Mouse (Mus musculus): ENCODE results near the gene Zbtb24. TPM values are rescaled to one million over a fixed set of nuclear protein-coding genes. Genes with fewer than 3 reads are reported as not detected.

The Zbtb24 gene
- total and polyA plus RNA-seq, 2 experiments from 2014 or later = 7.7 to 11.6 TPM

DNA sequence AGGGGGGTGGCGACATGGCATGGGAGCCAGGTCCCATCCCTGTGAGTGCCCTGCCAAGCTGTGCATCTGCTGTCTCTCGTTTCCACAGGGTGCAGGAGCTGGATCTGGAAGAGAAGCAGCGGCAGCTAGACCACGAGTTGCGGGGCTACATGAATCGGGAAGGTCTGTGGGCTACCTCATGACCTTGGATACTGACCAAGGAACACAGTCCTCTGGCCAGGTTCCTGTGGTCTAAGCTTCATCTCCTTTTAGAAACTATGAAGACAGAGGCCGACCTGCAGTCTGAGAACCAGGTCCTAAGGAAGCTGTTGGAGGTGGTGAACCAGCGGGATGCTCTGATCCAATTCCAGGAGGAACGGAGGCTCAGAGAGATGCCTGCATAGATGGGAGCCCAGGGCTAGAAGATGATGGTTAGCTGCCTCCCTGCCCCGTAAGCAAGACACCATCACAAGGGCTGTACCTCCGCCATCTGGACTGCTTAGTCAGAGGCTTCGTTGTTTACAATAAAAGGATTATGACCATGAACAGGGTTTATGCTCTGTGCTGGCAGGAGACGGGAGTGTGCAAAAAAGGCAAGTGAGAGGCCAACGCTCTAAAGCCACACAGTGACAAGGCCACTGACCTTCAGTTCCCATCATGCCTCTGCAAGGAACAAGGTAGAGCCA is 36.5 kb downstream of the Zbtb24 start:
- H3K4me1 ChIP-seq (ENCODE audit: control insufficient read depth, insufficient read depth) = peaks cover 15% of the 10 kb centered on the region
- 86% methylated on average over 14 of the region's 14 CpGs for WGBS
- no peak overlapping the region for H3K27ac ChIP-seq (ENCODE audit: low read depth)
- no peak overlapping the region for H3K4me2 ChIP-seq (ENCODE audit: low read depth, low read length)
- H3K9me3 ChIP-seq (replicated peaks; ENCODE audit: control insufficient read depth, low read length) = no peaks in the 10 kb centered on the region
- peaks cover 63% of the 10 kb centered on the region for H3K36me3 ChIP-seq (replicated peaks; ENCODE audit: control insufficient read depth, insufficient read depth, low read length)
- DNase-seq (ENCODE audit: low spot score) (no peak), ATAC-seq (ENCODE audit: insufficient read depth, low read depth) (no peak)
- H3K9ac ChIP-seq (replicated peaks; ENCODE audit: low read depth, low read length) = no peak overlapping the region
- H3K4me3 ChIP-seq (ENCODE audit: low read depth, low read length) = no peak overlapping the region
- no peaks in the 10 kb centered on the region for H3K27me3 ChIP-seq (ENCODE audit: control insufficient read depth, insufficient read depth, low read length)
- no peak for TF ChIP-seq EP300 (IDR thresholded peaks at IDR 0.05; ENCODE audit: low read depth)
- TF ChIP-seq CTCF (IDR thresholded peaks at IDR 0.05; ENCODE audit: low read depth) = no peak

DNA sequence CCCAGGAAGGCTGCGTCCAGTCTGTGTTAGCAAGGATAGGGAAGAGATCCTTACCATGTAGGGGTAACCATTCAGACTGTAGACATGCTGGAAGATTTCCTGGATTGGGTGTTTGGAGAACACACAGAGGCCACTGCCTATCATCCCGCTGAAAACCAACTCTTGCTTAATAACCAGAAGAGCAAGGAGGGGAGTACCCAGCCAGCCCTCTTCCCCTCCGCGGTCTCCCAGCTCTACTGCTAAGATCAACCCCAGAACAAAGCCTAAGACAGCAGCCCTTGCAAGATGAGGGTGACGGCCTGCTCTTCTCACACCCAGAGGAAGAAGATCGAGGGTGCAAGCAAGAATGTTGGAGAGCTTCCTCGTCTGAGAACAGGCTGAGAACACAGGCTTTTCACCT is 38.7 kb downstream of the Zbtb24 start:
- Histone ChIP-seq H3K4me1 (ENCODE audit: control insufficient read depth, insufficient read depth) (peaks cover 15% of the 10 kb centered on the region), H3K9ac (replicated peaks; ENCODE audit: low read depth, low read length) (peak overlapping the region; percentile 85), H3K9me3 (replicated peaks; ENCODE audit: control insufficient read depth, low read length) (no peaks in the 10 kb centered on the region), H3K27ac (ENCODE audit: low read depth) (no peak overlapping the region), H3K4me2 (ENCODE audit: low read depth, low read length) (peak overlapping the region; percentile 95), H3K4me3 (ENCODE audit: low read depth, low read length) (peak overlapping the region; percentile 84), H3K36me3 (replicated peaks; ENCODE audit: control insufficient read depth, insufficient read depth, low read length) (peaks cover 44% of the 10 kb centered on the region), H3K27me3 (ENCODE audit: control insufficient read depth, insufficient read depth, low read length) (no peaks in the 10 kb centered on the region)
- ATAC-seq (ENCODE audit: insufficient read depth, low read depth) = no peak
- DNase-seq (ENCODE audit: low spot score) = no peak
- WGBS = 36% methylated on average over 7 of the region's 7 CpGs
- TF ChIP-seq EP300 (IDR thresholded peaks at IDR 0.05; ENCODE audit: low read depth) (no peak), CTCF (IDR thresholded peaks at IDR 0.05; ENCODE audit: low read depth) (no peak)

DNA sequence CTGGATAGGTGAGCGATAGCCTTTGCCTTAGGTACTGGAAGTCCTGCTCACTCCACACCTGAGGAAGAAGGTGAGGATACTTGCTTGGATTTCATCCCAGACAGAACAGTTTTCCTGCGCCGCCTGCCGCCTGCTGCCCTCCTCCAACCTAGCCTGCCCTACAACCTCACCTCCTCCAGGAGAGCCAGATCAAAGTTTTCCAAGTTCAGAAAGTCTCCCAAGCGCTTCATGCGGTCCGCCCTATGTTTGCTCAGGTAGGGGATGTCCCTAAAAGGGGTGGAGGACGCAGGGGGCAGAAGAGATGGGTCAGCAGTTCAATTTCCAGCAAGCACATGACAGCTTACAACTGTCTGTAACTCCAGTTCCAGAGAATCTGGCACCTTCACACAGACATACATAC is 39.1 kb downstream of the Zbtb24 start:
- DNase-seq (ENCODE audit: low spot score) = no peak
- Histone ChIP-seq H3K9me3 (replicated peaks; ENCODE audit: control insufficient read depth, low read length) (no peaks in the 10 kb centered on the region), H3K9ac (replicated peaks; ENCODE audit: low read depth, low read length) (peak overlapping the region; percentile 85), H3K36me3 (replicated peaks; ENCODE audit: control insufficient read depth, insufficient read depth, low read length) (peaks cover 40% of the 10 kb centered on the region), H3K27ac (ENCODE audit: low read depth) (peak overlapping the region; percentile 86), H3K27me3 (ENCODE audit: control insufficient read depth, insufficient read depth, low read length) (no peaks in the 10 kb centered on the region), H3K4me2 (ENCODE audit: low read depth, low read length) (peak overlapping the region; percentile 95), H3K4me3 (ENCODE audit: low read depth, low read length) (peak overlapping the region; percentile 84), H3K4me1 (ENCODE audit: control insufficient read depth, insufficient read depth) (peaks cover 15% of the 10 kb centered on the region)
- TF ChIP-seq EP300 (IDR thresholded peaks at IDR 0.05; ENCODE audit: low read depth) = no peak
- TF ChIP-seq CTCF (IDR thresholded peaks at IDR 0.05; ENCODE audit: low read depth) = no peak
- no peak for ATAC-seq (ENCODE audit: insufficient read depth, low read depth)
- 18% methylated on average over 8 of the region's 8 CpGs for whole genome bisulfite sequencing

DNA sequence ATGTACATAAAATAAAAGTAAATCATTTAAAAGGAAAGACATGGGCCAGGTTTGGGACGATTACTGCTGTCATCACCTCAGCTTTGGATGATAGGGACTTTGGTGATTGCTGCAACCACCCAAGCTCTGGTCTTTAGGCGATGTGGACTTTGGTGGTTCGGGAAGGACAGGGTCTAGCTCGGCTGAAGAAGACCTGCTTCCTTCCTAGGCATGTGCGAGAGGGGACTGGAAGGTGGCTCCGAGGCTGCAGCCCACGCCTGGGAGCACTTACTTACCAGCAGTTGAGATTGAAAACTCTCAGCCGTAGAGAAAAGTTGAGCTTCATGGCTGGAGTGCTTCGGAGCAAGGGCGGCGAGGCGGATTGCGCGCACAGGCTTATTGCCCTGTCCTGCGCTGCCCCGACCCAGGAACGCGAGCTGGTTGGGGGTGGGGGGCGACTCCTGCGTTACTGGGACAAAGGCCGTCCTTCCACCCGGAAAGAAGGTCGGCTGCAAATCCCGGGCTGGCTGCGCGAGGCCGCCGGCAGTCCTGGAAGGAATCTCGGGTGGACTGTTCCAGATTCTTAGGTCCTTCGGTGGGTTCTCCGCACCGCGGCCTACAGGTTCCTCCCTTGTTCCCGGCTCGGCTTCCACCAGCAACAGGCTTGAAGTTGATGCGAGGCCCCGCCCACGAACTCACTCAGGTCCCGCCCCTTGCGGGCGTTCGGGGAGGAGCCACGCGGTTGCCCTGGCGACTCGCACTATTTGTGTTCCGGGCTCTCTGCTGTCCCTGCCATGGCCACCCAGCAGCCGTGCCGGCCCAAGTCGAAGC is 39.7 kb downstream of the Zbtb24 start, which contains the start of the genes Smpd2 and Ppil6:
Smpd2 (minus strand) TSS at position 662 of the 810 bp plus-strand sequence.
Ppil6 (plus strand) TSS at position 732 of the 810 bp plus-strand sequence.
- Histone ChIP-seq H3K9ac (replicated peaks; ENCODE audit: low read depth, low read length) (peak within 1 kb of the TSS; percentile 85), H3K27ac (ENCODE audit: low read depth) (peak within 1 kb of the TSS; percentile 86), H3K27me3 (ENCODE audit: control insufficient read depth, insufficient read depth, low read length) (no peaks in the 10 kb centered on the region), H3K9me3 (replicated peaks; ENCODE audit: control insufficient read depth, low read length) (no peaks in the 10 kb centered on the region), H3K4me3 (ENCODE audit: low read depth, low read length) (peak within 1 kb of the TSS; percentile 84), H3K4me2 (ENCODE audit: low read depth, low read length) (peak within 1 kb of the TSS; percentile 95), H3K36me3 (replicated peaks; ENCODE audit: control insufficient read depth, insufficient read depth, low read length) (peaks cover 34% of the 10 kb centered on the region), H3K4me1 (ENCODE audit: control insufficient read depth, insufficient read depth) (peaks cover 15% of the 10 kb centered on the region)
- under 1% methylated on average over 48 of the region's 50 CpGs for WGBS
- 0 out of 2 replicates have a peak, but pooled peaks have one; percentile 2 for TF ChIP-seq CTCF (IDR thresholded peaks at IDR 0.05; ENCODE audit: low read depth)
- TF ChIP-seq EP300 (IDR thresholded peaks at IDR 0.05; ENCODE audit: low read depth) = no peak; the same call in 1 of the 2 replicates
- DNase-seq (ENCODE audit: low spot score) (peak; percentile 95), ATAC-seq (ENCODE audit: insufficient read depth, low read depth) (peak; percentile 96)

DNA sequence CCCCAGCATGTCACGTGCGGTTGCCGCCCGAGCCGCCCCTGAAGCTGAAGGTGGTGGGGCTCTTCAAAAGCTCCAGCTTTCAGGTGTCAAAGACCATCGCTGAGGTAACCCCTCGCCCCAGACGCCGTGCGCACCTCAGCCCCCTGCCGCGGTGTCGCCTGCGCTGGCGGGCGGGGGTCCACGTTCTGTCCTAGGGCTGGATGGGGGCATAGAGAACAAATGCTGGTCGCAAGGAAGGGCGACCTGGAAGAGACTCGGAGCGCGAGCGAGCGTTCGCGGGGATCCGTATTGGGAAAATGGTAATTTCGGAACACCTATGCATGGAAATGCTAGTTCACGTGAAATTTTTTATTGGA is 40.3 kb downstream of the Zbtb24 start:
- H3K27ac ChIP-seq (ENCODE audit: low read depth) = peak overlapping the region; percentile 27; the same call in 1 of the 2 replicates
- peaks cover 28% of the 10 kb centered on the region for H3K36me3 ChIP-seq (replicated peaks; ENCODE audit: control insufficient read depth, insufficient read depth, low read length)
- H3K4me2 ChIP-seq (ENCODE audit: low read depth, low read length) = peak overlapping the region; percentile 95
- peaks cover 15% of the 10 kb centered on the region for H3K4me1 ChIP-seq (ENCODE audit: control insufficient read depth, insufficient read depth)
- no peak for DNase-seq (ENCODE audit: low spot score)
- TF ChIP-seq CTCF (IDR thresholded peaks at IDR 0.05; ENCODE audit: low read depth) (no peak), EP300 (IDR thresholded peaks at IDR 0.05; ENCODE audit: low read depth) (no peak)
- peak overlapping the region; percentile 85 for H3K9ac ChIP-seq (replicated peaks; ENCODE audit: low read depth, low read length)
- H3K9me3 ChIP-seq (replicated peaks; ENCODE audit: control insufficient read depth, low read length) = no peaks in the 10 kb centered on the region
- no peak; the same call in 1 of the 2 replicates for ATAC-seq (ENCODE audit: insufficient read depth, low read depth)
- peak overlapping the region; percentile 84 for H3K4me3 ChIP-seq (ENCODE audit: low read depth, low read length)
- no peaks in the 10 kb centered on the region for H3K27me3 ChIP-seq (ENCODE audit: control insufficient read depth, insufficient read depth, low read length)
- 2% methylated on average over 29 of the region's 29 CpGs for WGBS

Measured in heart, postnatal 0 days (tissue).